Mouse (Mus musculus) hindbrain, embryonic 12.5 days (tissue): ENCODE results near the gene Phykpl. TPM values are rescaled to one million over a fixed set of nuclear protein-coding genes. Genes with fewer than 3 reads are reported as not detected.
"Not testable (repeated sequence)": the region's sequence is repeated elsewhere in the genome, so short reads cannot be mapped to it uniquely, and the experiment has no call there.

ENCODE experiments used
- ATAC-seq: fragments of 200-750 bp; cut with Nextera tagmentation; 2 replicates; pipeline ENCODE4 v1.8.0; 2017; ENCODE audit warnings: moderate TSS enrichment; ENCODE audit not compliant: low FRiP score
- H3K27ac ChIP-seq: fragments of 300-500 bp; sonication (generic); 2 replicates; pipeline ENCODE4 v1.5.1; 2016; ENCODE audit warnings: mild to moderate bottlenecking
- H3K27me3 ChIP-seq: fragments of 300-500 bp; sonication (generic); 2 replicates; pipeline ENCODE4 v1.6.1; 2016; ENCODE audit warnings: mild to moderate bottlenecking
- H3K36me3 ChIP-seq: fragments of 300-500 bp; sonication (generic); 2 replicates; pipeline ENCODE4 v1.6.1; 2016; ENCODE audit warnings: mild to moderate bottlenecking
- H3K4me1 ChIP-seq: fragments of 300-500 bp; sonication (generic); 2 replicates; pipeline ENCODE4 v1.6.1; 2016
- H3K4me2 ChIP-seq: fragments of 300-500 bp; sonication (generic); replicated peaks from 2 replicates; pipeline ENCODE4 v1.6.1; 2016; ENCODE audit warnings: mild to moderate bottlenecking
- H3K4me3 ChIP-seq: fragments of 300-500 bp; sonication (generic); 2 replicates; pipeline ENCODE4 v1.5.1; 2016; ENCODE audit warnings: mild to moderate bottlenecking
- H3K9ac ChIP-seq: fragments of 300-500 bp; sonication (generic); 2 replicates; pipeline ENCODE4 v1.6.1; 2016; ENCODE audit warnings: mild to moderate bottlenecking, moderate library complexity
- H3K9me3 ChIP-seq: fragments of 300-500 bp; sonication (generic); replicated peaks from 2 replicates; pipeline ENCODE4 v1.6.1; 2016; ENCODE audit warnings: mild to moderate bottlenecking
- WGBS: fragments of 180-500 bp; shearing (Covaris S2); methylation state at CpG from one replicate; pipeline ENCODE4 v1.1.7; 2016; 5-methylcytosine and 5-hydroxymethylcytosine counted together
- polyA plus RNA-seq: library from polyadenylated mRNA; unstranded; fragments of >200 nt; fragmentation: Nextera tagmentation; extraction: Ambion mirVana; gene quantifications from 2 replicates; pipeline ENCODE4 v1.2.1, GENCODE M21; 2016

Gene Phykpl
- polyA plus RNA-seq, 1 experiment from 2014 or later, result 14.0 TPM

GRCm38 (mm10) chr11:51622971-51623491 lies 38.5 kb downstream of the Phykpl start:
- peaks cover 15% of the 10 kb centered on the region for H3K4me1 ChIP-seq
- no peaks in the 10 kb centered on the region for H3K9me3 ChIP-seq
- H3K36me3 ChIP-seq, result peaks cover 61% of the 10 kb centered on the region
- no peak overlapping the region for H3K4me3 ChIP-seq
- H3K27me3 ChIP-seq, result no peaks in the 10 kb centered on the region
- no peak overlapping the region for H3K4me2 ChIP-seq
- WGBS, result 90% methylated on average over 7 of the region's 7 CpGs
- no peak overlapping the region for H3K27ac ChIP-seq
- H3K9ac ChIP-seq, result no peak overlapping the region
- ATAC-seq, result no peak

- no peak overlapping the region for H3K4me2 ChIP-seq
- H3K9me3 ChIP-seq, result no peaks in the 10 kb centered on the region
- no peak overlapping the region for H3K4me3 ChIP-seq
- no peak overlapping the region for H3K9ac ChIP-seq
- H3K27me3 ChIP-seq, result no peaks in the 10 kb centered on the region
- peaks cover 12% of the 10 kb centered on the region for H3K4me1 ChIP-seq
- H3K36me3 ChIP-seq, result peaks cover 77% of the 10 kb centered on the region
- ATAC-seq, result no peak
- no peak overlapping the region for H3K27ac ChIP-seq
- 88% methylated on average over 5 of the region's 5 CpGs for WGBS
Measured at GRCm38 (mm10) chr11:51625187-51625820, 40.7 kb downstream of the Phykpl start.

GRCm38 (mm10) chr11:51627425-51627824 lies 42.9 kb downstream of the Phykpl start:
- WGBS, result 91% methylated on average over 9 of the region's 9 CpGs
- ATAC-seq, result no peak
- H3K4me3 ChIP-seq, result no peak overlapping the region
- H3K4me2 ChIP-seq, result no peak overlapping the region
- no peaks in the 10 kb centered on the region for H3K27me3 ChIP-seq
- H3K27ac ChIP-seq, result no peak overlapping the region
- no peaks in the 10 kb centered on the region for H3K4me1 ChIP-seq
- H3K9me3 ChIP-seq, result no peaks in the 10 kb centered on the region
- peaks cover 75% of the 10 kb centered on the region for H3K36me3 ChIP-seq
- no peak overlapping the region for H3K9ac ChIP-seq

GRCm38 (mm10) chr11:51627907-51628306 lies 43.4 kb downstream of the Phykpl start:
- Histone ChIP-seq H3K27me3 (no peaks in the 10 kb centered on the region), H3K4me1 (no peaks in the 10 kb centered on the region), H3K27ac (no peak overlapping the region), H3K36me3 (peaks cover 70% of the 10 kb centered on the region), H3K4me3 (no peak overlapping the region), H3K9me3 (no peaks in the 10 kb centered on the region), H3K9ac (no peak overlapping the region), H3K4me2 (no peak overlapping the region)
- ATAC-seq, result no peak
- 88% methylated on average over 8 of the region's 8 CpGs for WGBS

- H3K27me3 ChIP-seq, result no peaks in the 10 kb centered on the region
- H3K27ac ChIP-seq, result no peak overlapping the region
- no peaks in the 10 kb centered on the region for H3K9me3 ChIP-seq
- WGBS, result 87% methylated on average over 15 of the region's 15 CpGs
- peaks cover 52% of the 10 kb centered on the region for H3K36me3 ChIP-seq
- no peak overlapping the region for H3K4me3 ChIP-seq
- no peak for ATAC-seq
- H3K4me2 ChIP-seq, result no peak overlapping the region
- no peak overlapping the region for H3K9ac ChIP-seq
- H3K4me1 ChIP-seq, result peaks cover 5% of the 10 kb centered on the region
Measured at GRCm38 (mm10) chr11:51629651-51630314, 45.2 kb downstream of the Phykpl start.

GRCm38 (mm10) chr11:51632130-51632753 lies 47.7 kb downstream of the Phykpl start:
- 94% methylated on average over 6 of the region's 6 CpGs for WGBS
- no peak overlapping the region for H3K27ac ChIP-seq
- no peak overlapping the region for H3K9ac ChIP-seq
- no peaks in the 10 kb centered on the region for H3K27me3 ChIP-seq
- peaks cover 28% of the 10 kb centered on the region for H3K36me3 ChIP-seq
- ATAC-seq, result no peak
- peaks cover 16% of the 10 kb centered on the region for H3K4me1 ChIP-seq
- H3K4me3 ChIP-seq, result no peak overlapping the region
- no peaks in the 10 kb centered on the region for H3K9me3 ChIP-seq
- no peak overlapping the region for H3K4me2 ChIP-seq

GRCm38 (mm10) chr11:51633200-51633599 lies 48.6 kb downstream of the Phykpl start:
- H3K4me3 ChIP-seq, H3K9ac ChIP-seq, H3K27ac ChIP-seq, H3K27me3 ChIP-seq, ATAC-seq, H3K4me2 ChIP-seq, H3K9me3 ChIP-seq: not testable (repeated sequence)
- Histone ChIP-seq H3K4me1 (peaks cover 21% of the 10 kb centered on the region), H3K36me3 (peaks cover 19% of the 10 kb centered on the region)
- 94% methylated on average over 7 of the region's 7 CpGs for WGBS

- Histone ChIP-seq H3K36me3 (peaks cover 14% of the 10 kb centered on the region), H3K4me1 (peaks cover 21% of the 10 kb centered on the region), H3K27me3 (peaks cover 5% of the 10 kb centered on the region; the same call in 1 of the 2 replicates), H3K27ac (no peak overlapping the region), H3K9me3 (no peaks in the 10 kb centered on the region), H3K4me3 (no peak overlapping the region), H3K4me2 (no peak overlapping the region), H3K9ac (no peak overlapping the region)
- WGBS, result 93% methylated on average over 3 of the region's 3 CpGs
- ATAC-seq, result no peak
Measured at GRCm38 (mm10) chr11:51633721-51634120, 49.2 kb downstream of the Phykpl start.

GRCm38 (mm10) chr11:51635127-51635524 lies 50.6 kb downstream of the Phykpl start:
- ATAC-seq, result no peak
- peak overlapping the region; percentile 72; the same call in 1 of the 2 replicates for H3K27ac ChIP-seq

GRCm38 (mm10) chr11:51635525-51636322 lies 51.2 kb downstream of the Phykpl start, which contains the start of gene Rmnd5b:
Gene Rmnd5b, minus strand, starts transcription at chr11:51635896.
- peaks cover 21% of the 10 kb centered on the region for H3K4me1 ChIP-seq
- H3K36me3 ChIP-seq, result 0 out of 2 replicates have a peak, but pooled peaks cover 3% of the 10 kb centered on the region
- ATAC-seq, result peak; percentile 83
- H3K9ac ChIP-seq, result peak within 1 kb of the TSS; percentile 67
- H3K27ac ChIP-seq, result peak within 1 kb of the TSS; percentile 72
- peak within 1 kb of the TSS; percentile 71 for H3K4me3 ChIP-seq
- H3K9me3 ChIP-seq, result no peaks in the 10 kb centered on the region
- H3K4me2 ChIP-seq, result peak within 1 kb of the TSS; percentile 73
- peaks cover 5% of the 10 kb centered on the region; the same call in 1 of the 2 replicates for H3K27me3 ChIP-seq
- under 1% methylated on average over 61 of the region's 61 CpGs for WGBS

More at GRCm38 (mm10) chr11:51635127-51635524, 50.6 kb downstream of the Phykpl start:
- Histone ChIP-seq H3K9me3 (no peaks in the 10 kb centered on the region), H3K4me3 (peak overlapping the region; percentile 71), H3K4me2 (peak overlapping the region; percentile 73), H3K9ac (peak overlapping the region; percentile 67), H3K36me3 (0 out of 2 replicates have a peak, but pooled peaks cover 4% of the 10 kb centered on the region), H3K4me1 (peaks cover 21% of the 10 kb centered on the region), H3K27me3 (peaks cover 5% of the 10 kb centered on the region; the same call in 1 of the 2 replicates)
- WGBS, result 21% methylated on average over 6 of the region's 6 CpGs

- peak overlapping the region; percentile 73 for H3K4me2 ChIP-seq
- no peaks in the 10 kb centered on the region for H3K9me3 ChIP-seq
- H3K4me1 ChIP-seq, result peaks cover 21% of the 10 kb centered on the region
- 0 out of 2 replicates have a peak, but pooled peaks have one; percentile 29 for ATAC-seq
- no peaks in the 10 kb centered on the region for H3K36me3 ChIP-seq
- H3K27ac ChIP-seq, result peak overlapping the region; percentile 72
- 5% methylated on average over 6 of the region's 6 CpGs for WGBS
- peak overlapping the region; percentile 71 for H3K4me3 ChIP-seq
- H3K27me3 ChIP-seq, result peaks cover 5% of the 10 kb centered on the region; the same call in 1 of the 2 replicates
- H3K9ac ChIP-seq, result peak overlapping the region; percentile 67
Measured at GRCm38 (mm10) chr11:51636323-51636684, 51.7 kb downstream of the Phykpl start.
